Mouse (Mus musculus) megakaryocyte, adult 5-6 weeks (primary cell): ENCODE results near the gene Avpi1. TPM values are rescaled to one million over a fixed set of nuclear protein-coding genes. Genes with fewer than 3 reads are reported as not detected.
"Not testable (repeated sequence)": the region's sequence is repeated elsewhere in the genome, so short reads cannot be mapped to it uniquely, and the experiment has no call there.

Experiments
- ATAC-seq: 2 replicates; pipeline ENCODE4 v1.8.0; 2016; ENCODE audit warnings: mild to moderate bottlenecking, inconsistent platforms; ENCODE audit not compliant: poor library complexity, severe bottlenecking
- total RNA-seq, 2 experiments: library from RNA; stranded (forward) in 1 of 2; stranded (reverse) in 1 of 2; fragments of 153-499, 151-499 nt in 1 of 2; fragments of 221-1000, 200-1000 nt in 1 of 2; gene quantifications; 2 replicates each; pipeline versions ENCODE4 v1.2.3 to v1.2.4; 2015 to 2017

Gene Avpi1
- total RNA-seq, 2 experiments from 2014 or later = 1.7 to 2.9 TPM

GRCm38 (mm10) chr19:42118142-42118541 is 10.7 kb downstream of the Avpi1 start:
- ATAC-seq = no peak

DNA sequence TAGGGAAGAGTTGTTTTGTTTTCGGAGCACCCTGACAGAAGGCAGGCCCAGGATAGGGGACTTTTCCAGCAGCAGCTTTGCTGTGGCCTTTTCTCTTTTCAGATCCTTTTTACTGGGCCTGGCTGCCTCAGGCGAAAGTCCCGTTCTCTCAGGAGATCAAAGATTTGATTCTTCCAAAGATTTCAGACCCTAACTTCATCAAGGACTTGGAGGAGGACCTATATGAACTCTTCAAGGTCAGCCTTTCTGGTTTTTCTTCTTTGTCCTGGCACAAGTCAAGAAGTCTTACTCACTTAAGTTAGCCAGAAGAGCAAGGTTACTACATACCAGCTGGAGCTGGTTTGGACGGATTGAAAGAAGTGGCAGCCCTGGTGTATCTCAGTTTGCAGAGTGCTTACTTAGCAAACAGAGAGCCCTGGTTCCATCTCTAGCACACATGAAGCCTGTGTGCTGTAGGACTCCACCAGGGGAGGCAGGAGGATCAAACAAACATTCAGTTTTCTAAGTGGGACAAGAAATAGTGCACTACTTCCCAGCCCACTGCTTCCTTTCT is 13.0 kb downstream of the Avpi1 start:
- ATAC-seq = no peak

- ATAC-seq = no peak
These were observed 24.2 kb downstream of the Avpi1 start for GRCm38 (mm10) chr19:42104681-42105080.

GRCm38 (mm10) chr19:42099406-42099805 is 29.5 kb downstream of the Avpi1 start:
- no peak for ATAC-seq

DNA sequence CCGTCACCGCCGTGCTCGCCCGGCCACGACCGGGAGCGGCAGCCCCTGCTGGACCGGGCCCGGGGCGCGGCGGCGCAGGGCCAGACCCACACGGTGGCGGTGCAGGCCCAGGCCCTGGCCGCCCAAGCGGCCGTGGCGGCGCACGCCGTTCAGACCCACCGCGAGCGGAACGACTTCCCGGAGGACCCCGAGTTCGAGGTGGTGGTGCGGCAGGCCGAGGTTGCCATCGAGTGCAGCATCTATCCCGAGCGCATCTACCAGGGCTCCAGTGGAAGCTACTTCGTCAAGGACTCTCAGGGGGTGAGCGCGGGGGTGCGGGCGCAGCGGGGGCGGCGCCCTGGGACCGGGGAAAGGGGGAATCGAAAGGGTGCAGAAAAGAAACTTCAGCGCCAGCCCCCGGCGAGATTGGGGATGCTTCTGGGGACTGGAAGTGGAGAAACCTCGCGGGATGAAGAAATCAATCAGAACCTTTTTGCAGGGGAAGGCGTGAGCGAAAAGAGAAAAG is 38.2 kb downstream of the Avpi1 start:
- ATAC-seq = peak; percentile 36

DNA sequence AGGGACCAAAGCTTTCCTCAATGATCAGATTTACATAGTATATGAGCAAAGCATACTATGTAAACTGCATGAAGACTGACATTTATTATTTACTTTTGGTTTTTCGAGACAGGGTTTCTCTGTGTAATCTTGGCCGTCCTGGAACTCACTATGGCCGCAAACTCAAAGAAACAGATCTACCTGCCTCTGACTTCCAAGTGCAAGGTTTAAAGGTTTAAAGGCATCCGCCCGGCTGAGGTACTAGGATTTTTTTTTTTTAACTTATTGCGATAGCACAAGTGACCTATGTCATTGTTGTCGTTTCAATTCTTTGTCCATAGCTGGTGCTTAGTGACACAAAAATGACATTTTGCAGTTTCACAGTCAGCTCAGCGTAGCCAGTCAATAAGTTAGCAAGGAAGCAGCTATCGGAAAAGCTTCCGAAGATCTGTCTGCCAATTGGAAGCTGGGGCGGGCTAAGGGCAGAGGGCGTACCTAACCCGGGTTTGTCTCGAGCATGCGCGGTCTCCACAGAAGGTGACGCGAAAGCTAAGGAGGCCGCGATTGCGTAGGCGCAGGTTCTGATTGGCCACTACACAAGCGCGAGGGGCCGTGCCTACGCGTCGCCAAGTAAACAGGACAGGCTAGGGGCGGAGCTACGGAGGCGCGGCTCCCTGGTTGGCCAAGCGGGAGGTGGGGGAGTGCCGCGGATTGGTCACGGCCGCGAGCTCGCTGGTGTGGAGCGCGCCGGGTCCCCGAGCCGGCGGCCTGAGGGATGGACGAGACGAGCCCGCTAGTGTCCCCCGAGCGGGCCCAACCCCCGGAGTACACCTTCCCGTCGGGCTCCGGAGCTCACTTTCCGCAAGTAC is 38.9 kb downstream of the Avpi1 start, which contains the start of gene Pi4k2a:
Gene Pi4k2a, plus strand, starts transcription at position 723 of the 848 bp plus-strand sequence.
- peak; percentile 94 for ATAC-seq

DNA sequence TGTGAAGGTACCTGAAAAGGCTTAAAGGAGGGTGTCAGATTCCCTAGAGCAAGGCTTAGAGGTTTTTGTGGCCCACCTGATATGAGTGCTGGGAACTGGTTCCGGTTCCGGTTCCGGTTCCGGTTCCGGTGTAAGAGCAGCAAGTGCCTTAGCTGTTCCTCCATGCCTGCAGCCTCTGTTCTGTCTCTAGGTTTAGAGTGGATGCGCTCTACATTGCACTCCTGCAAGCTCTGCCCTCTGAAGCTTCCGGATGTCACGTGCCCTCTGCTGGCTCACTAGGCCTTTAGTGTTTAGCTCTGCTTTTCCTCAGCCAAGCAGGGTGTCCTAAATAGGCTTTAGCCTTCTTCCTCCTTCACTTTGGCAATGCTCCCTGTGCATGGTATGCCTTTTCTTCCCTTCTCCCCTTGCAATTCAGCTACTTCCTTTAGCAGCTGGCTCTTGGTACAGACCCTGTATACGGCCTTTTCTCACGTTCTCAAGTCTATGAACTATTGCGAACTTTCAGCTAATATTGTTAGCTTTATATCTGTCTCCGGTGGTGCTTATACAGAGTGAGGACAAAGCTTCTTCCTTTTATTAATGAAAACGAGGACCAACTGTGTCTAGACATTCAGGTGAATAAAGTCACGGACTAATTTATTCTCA is 39.6 kb downstream of the Avpi1 start:
- peak; percentile 43 for ATAC-seq

DNA sequence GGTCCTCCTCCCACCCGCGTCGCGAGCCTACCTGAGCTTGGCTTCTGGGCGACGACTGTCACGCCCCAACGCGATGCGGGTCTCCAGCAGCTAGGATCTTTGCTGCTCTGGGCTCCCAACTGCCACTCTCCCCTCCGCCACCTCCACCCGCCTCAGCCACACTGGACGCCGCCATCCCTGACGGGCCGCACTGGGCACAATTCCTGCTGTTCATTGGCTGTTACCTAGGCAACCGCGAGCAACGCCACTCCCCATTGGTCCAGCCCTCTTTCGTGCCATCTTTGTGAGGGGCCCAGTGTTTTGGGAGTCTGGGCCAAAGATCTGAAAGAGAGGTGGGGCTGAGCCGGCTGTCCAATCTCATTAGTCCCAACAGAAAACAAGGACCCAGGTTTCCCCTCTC is 42.7 kb downstream of the Avpi1 start, which contains the start of gene Morn4:
Gene Morn4, minus strand, starts transcription at position 192 of the 400 bp plus-strand sequence.
- ATAC-seq = no peak

- no peak for ATAC-seq
These were observed 43.2 kb downstream of the Avpi1 start for GRCm38 (mm10) chr19:42085690-42086089.

DNA sequence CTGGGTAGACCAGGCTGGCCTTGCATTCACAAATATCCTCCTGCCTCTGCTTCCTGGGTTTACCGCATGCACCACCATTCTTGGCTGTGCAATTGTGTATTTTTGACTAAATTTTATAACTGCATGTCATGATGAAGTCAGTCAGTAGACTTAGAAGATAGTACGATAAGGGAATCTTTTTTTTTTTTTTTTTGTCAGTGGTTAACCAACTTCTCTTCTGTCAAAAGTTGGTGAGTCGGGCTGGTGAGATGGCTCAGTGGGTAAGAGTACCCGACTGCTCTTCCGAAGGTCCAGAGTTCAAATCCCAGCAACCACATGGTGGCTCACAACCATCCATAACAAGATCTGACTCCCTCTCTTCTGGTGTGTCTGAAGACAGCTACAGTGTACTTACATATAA is 47.2 kb downstream of the Avpi1 start:
- ATAC-seq = not testable (repeated sequence)

GRCm38 (mm10) chr19:42080469-42080868 is 48.4 kb downstream of the Avpi1 start:
- ATAC-seq = no peak

GRCm38 (mm10) chr19:42079950-42080349 is 48.9 kb downstream of the Avpi1 start:
- ATAC-seq = no peak

- no peak for ATAC-seq
These were observed 49.9 kb downstream of the Avpi1 start for GRCm38 (mm10) chr19:42079006-42079405.

DNA sequence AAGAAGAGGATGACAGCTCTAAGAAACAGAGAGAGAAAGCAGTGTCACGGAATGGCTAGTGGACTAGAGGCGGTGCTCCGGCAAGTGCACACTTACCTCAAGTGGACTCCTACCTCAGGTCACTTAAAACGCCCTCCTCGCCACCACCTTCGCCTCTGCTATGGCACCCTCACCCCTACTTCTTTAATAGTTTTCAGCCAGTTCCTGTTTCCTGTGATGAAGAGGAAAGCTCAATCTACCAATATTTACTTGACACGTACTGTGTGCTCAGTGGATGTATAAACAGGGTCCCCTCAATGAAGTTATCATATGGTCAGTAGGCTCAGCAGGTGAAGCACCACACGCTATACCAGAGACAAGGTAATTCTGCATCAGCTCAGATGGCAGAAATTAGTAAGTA is 50.3 kb downstream of the Avpi1 start:
- ATAC-seq = no peak

GRCm38 (mm10) chr19:42075992-42076391 is 52.9 kb downstream of the Avpi1 start:
- ATAC-seq = no peak

GRCm38 (mm10) chr19:42075051-42075450 is 53.8 kb downstream of the Avpi1 start:
- ATAC-seq = no peak

Other genes with a start within 250 kb of the Avpi1 start
- gene Rrp12, start 232.9 kb downstream of the Avpi1 start, total RNA-seq (2015) = 2.3 and 3.4 TPM in 2 replicates
- 4.6 and 5.1 TPM in 2 replicates for gene Rrp12, start 232.9 kb downstream of the Avpi1 start, total RNA-seq (2017)
- gene Pgam1, start 217.1 kb downstream of the Avpi1 start, total RNA-seq (2015) = 587 and 602 TPM in 2 replicates
- gene Pgam1, start 217.1 kb downstream of the Avpi1 start, total RNA-seq (2017) = 254 and 291 TPM in 2 replicates
- 37.0 and 38.6 TPM in 2 replicates for gene Exosc1, start 195.6 kb downstream of the Avpi1 start, total RNA-seq (2015)
- 29.3 and 40.2 TPM in 2 replicates for gene Exosc1, start 195.6 kb downstream of the Avpi1 start, total RNA-seq (2017)
- gene Zdhhc16, start 195.6 kb downstream of the Avpi1 start, total RNA-seq (2015) = 25.9 and 36.1 TPM in 2 replicates
- 22.4 and 26.4 TPM in 2 replicates for gene Zdhhc16, start 195.6 kb downstream of the Avpi1 start, total RNA-seq (2017)
- 18.5 and 24.7 TPM in 2 replicates for gene Mms19, start 147.9 kb downstream of the Avpi1 start, total RNA-seq (2015)
- 21.7 and 33.8 TPM in 2 replicates for gene Mms19, start 147.9 kb downstream of the Avpi1 start, total RNA-seq (2017)
- 15.1 and 17.0 TPM in 2 replicates for gene Ubtd1, start 147.3 kb downstream of the Avpi1 start, total RNA-seq (2015)
- gene Ubtd1, start 147.3 kb downstream of the Avpi1 start, total RNA-seq (2017) = 11.9 and 12.2 TPM in 2 replicates
- not detected in 2 replicates for gene Ankrd2, start 93.1 kb downstream of the Avpi1 start, total RNA-seq (2015)
- gene Ankrd2, start 93.1 kb downstream of the Avpi1 start, total RNA-seq (2017) = not detected in 2 replicates
- gene Hoga1, start 83.4 kb downstream of the Avpi1 start, total RNA-seq (2015) = not detected in 2 replicates
- 0.20 and 1.2 TPM in 2 replicates for gene Hoga1, start 83.4 kb downstream of the Avpi1 start, total RNA-seq (2017)
- gene 4933411K16Rik, start 76.8 kb downstream of the Avpi1 start, total RNA-seq (2015) = not detected in 2 replicates
- gene 4933411K16Rik, start 76.8 kb downstream of the Avpi1 start, total RNA-seq (2017) = not detected in 2 replicates
- 0.36 TPM in 1 of 2 replicates, not detected in the other for gene Morn4, start 42.7 kb downstream of the Avpi1 start, total RNA-seq (2015)
- gene Morn4, start 42.7 kb downstream of the Avpi1 start, total RNA-seq (2017) = 0.07 TPM in 1 of 2 replicates, not detected in the other
- gene Pi4k2a, start 38.6 kb downstream of the Avpi1 start, total RNA-seq (2015) = 12.0 and 12.2 TPM in 2 replicates
- 9.9 and 10.7 TPM in 2 replicates for gene Pi4k2a, start 38.6 kb downstream of the Avpi1 start, total RNA-seq (2017)
- 5.7 and 6.7 TPM in 2 replicates for gene Marveld1, start 18.3 kb upstream of the Avpi1 start, total RNA-seq (2015)
- gene Marveld1, start 18.3 kb upstream of the Avpi1 start, total RNA-seq (2017) = 7.9 and 9.4 TPM in 2 replicates
- gene Zfyve27, start 34.9 kb upstream of the Avpi1 start, total RNA-seq (2015) = 7.9 and 13.1 TPM in 2 replicates
- 21.3 and 26.3 TPM in 2 replicates for gene Zfyve27, start 34.9 kb upstream of the Avpi1 start, total RNA-seq (2017)
- gene Sfrp5, start 73.2 kb upstream of the Avpi1 start, total RNA-seq (2015) = not detected in 2 replicates
- gene Sfrp5, start 73.2 kb upstream of the Avpi1 start, total RNA-seq (2017) = not detected in 2 replicates
- gene Golga7b, start 118.5 kb upstream of the Avpi1 start, total RNA-seq (2015) = not detected in 2 replicates
- not detected in 2 replicates for gene Golga7b, start 118.5 kb upstream of the Avpi1 start, total RNA-seq (2017)